Mouse (Mus musculus) embryonic facial prominence, embryonic 15.5 days (tissue): ENCODE results near the gene Svs3b. TPM values are rescaled to one million over a fixed set of nuclear protein-coding genes. Genes with fewer than 3 reads are reported as not detected.
"Not testable (repeated sequence)": the region's sequence is repeated elsewhere in the genome, so short reads cannot be mapped to it uniquely, and the experiment has no call there.

Experiments
- ATAC-seq: fragments of 200-750 bp; cut with Nextera tagmentation; 2 replicates; pipeline ENCODE4 v1.8.0; 2017; ENCODE audit warnings: low read depth, moderate TSS enrichment; ENCODE audit not compliant: insufficient number of reproducible peaks, low FRiP score, low TSS enrichment
- H3K27ac ChIP-seq: fragments of 300-500 bp; sonication (generic); replicated peaks from 2 replicates; pipeline ENCODE4 v1.5.1; 2015; ENCODE audit warnings: mild to moderate bottlenecking, inconsistent platforms
- H3K27me3 ChIP-seq: fragments of 300-500 bp; sonication (generic); 2 replicates; pipeline ENCODE4 v1.6.1; 2015; ENCODE audit warnings: inconsistent platforms
- H3K36me3 ChIP-seq: fragments of 300-500 bp; sonication (generic); 2 replicates; pipeline ENCODE4 v1.6.1; 2015; ENCODE audit warnings: mild to moderate bottlenecking, inconsistent platforms
- H3K4me1 ChIP-seq: fragments of 300-500 bp; sonication (generic); 2 replicates; pipeline ENCODE4 v1.6.1; 2015; ENCODE audit warnings: inconsistent platforms
- H3K4me2 ChIP-seq: fragments of 300-500 bp; sonication (generic); replicated peaks from 2 replicates; pipeline ENCODE4 v1.6.1; 2015; ENCODE audit warnings: mild to moderate bottlenecking, inconsistent platforms
- H3K4me3 ChIP-seq: fragments of 300-500 bp; sonication (generic); replicated peaks from 2 replicates; pipeline ENCODE4 v1.5.1; 2015; ENCODE audit warnings: mild to moderate bottlenecking, inconsistent platforms
- H3K9ac ChIP-seq: fragments of 300-500 bp; sonication (generic); 2 replicates; pipeline ENCODE4 v1.6.1; 2015; ENCODE audit warnings: inconsistent platforms
- H3K9me3 ChIP-seq: fragments of 300-500 bp; sonication (generic); replicated peaks from 2 replicates; pipeline ENCODE4 v1.6.1; 2016; ENCODE audit warnings: inconsistent platforms
- whole genome bisulfite sequencing: fragments of 180-500 bp; shearing (Covaris S2); methylation state at CpG from one replicate; pipeline ENCODE4 v1.1.7; 2015; 5-methylcytosine and 5-hydroxymethylcytosine counted together
- polyA plus RNA-seq: library from polyadenylated mRNA; unstranded; fragments of >200 nt; fragmentation: Nextera tagmentation; extraction: Ambion mirVana; gene quantifications from 2 replicates; pipeline ENCODE4 v1.2.1, GENCODE M21; 2015

The Svs3b gene
- not detected in 2 replicates for polyA plus RNA-seq

- not testable (repeated sequence) for H3K4me1 ChIP-seq, H3K36me3 ChIP-seq, H3K9ac ChIP-seq, H3K9me3 ChIP-seq, H3K4me2 ChIP-seq, ATAC-seq, H3K27ac ChIP-seq, H3K4me3 ChIP-seq, H3K27me3 ChIP-seq
- 81% methylated on average over 1 of the region's 1 CpGs for WGBS
These were observed at the start of gene Svs3b for GRCm38 (mm10) chr2:164256540-164256939. TSS of gene Svs3b (minus strand) at chr2:164256640.

GRCm38 (mm10) chr2:164288968-164289367 is 32.5 kb upstream of the Svs3b start, which contains the start of gene Svs3a:
TSS of gene Svs3a (plus strand) at chr2:164289268.
- H3K9me3 ChIP-seq, H3K27me3 ChIP-seq, H3K27ac ChIP-seq, H3K36me3 ChIP-seq, H3K4me1 ChIP-seq, ATAC-seq, H3K4me2 ChIP-seq, H3K9ac ChIP-seq, H3K4me3 ChIP-seq: not testable (repeated sequence)
- WGBS = 59% methylated on average over 1 of the region's 1 CpGs

- H3K9me3 ChIP-seq = no peaks in the 10 kb centered on the region
- H3K27me3 ChIP-seq = no peaks in the 10 kb centered on the region
- no peak for ATAC-seq
- no peak within 1 kb of the TSS for H3K4me2 ChIP-seq
- no peak within 1 kb of the TSS for H3K27ac ChIP-seq
- no peaks in the 10 kb centered on the region for H3K4me1 ChIP-seq
- no peaks in the 10 kb centered on the region for H3K36me3 ChIP-seq
- no peak within 1 kb of the TSS for H3K4me3 ChIP-seq
- H3K9ac ChIP-seq = no peak within 1 kb of the TSS
- 94% methylated on average over 4 of the region's 4 CpGs for WGBS
These were observed 21.9 kb upstream of the Svs3b start, which contains the start of gene Svs4 for GRCm38 (mm10) chr2:164278359-164278758. TSS of gene Svs4 (minus strand) at chr2:164278459.

GRCm38 (mm10) chr2:164238366-164238765 is 18.1 kb downstream of the Svs3b start, which contains the start of gene Svs2:
TSS of gene Svs2 (minus strand) at chr2:164238466.
- 77% methylated on average over 3 of the region's 3 CpGs for WGBS

GRCm38 (mm10) chr2:164232671-164233070 is 23.8 kb downstream of the Svs3b start:
- Histone ChIP-seq H3K9ac (no peak overlapping the region), H3K9me3 (no peaks in the 10 kb centered on the region), H3K4me3 (no peak overlapping the region), H3K36me3 (no peaks in the 10 kb centered on the region), H3K4me2 (no peak overlapping the region), H3K27ac (no peak overlapping the region), H3K27me3 (no peaks in the 10 kb centered on the region), H3K4me1 (no peaks in the 10 kb centered on the region)
- no peak for ATAC-seq
- WGBS = 86% methylated on average over 8 of the region's 8 CpGs

More at GRCm38 (mm10) chr2:164238366-164238765, 18.1 kb downstream of the Svs3b start, which contains the start of gene Svs2:
- no peak for ATAC-seq
- Histone ChIP-seq H3K27ac (no peak within 1 kb of the TSS), H3K4me1 (no peaks in the 10 kb centered on the region), H3K36me3 (no peaks in the 10 kb centered on the region), H3K9me3 (no peaks in the 10 kb centered on the region), H3K9ac (no peak within 1 kb of the TSS), H3K4me3 (no peak within 1 kb of the TSS), H3K27me3 (no peaks in the 10 kb centered on the region), H3K4me2 (no peak within 1 kb of the TSS)

GRCm38 (mm10) chr2:164228361-164229070 is 27.9 kb downstream of the Svs3b start:
- Histone ChIP-seq H3K9me3 (no peaks in the 10 kb centered on the region), H3K4me1 (no peaks in the 10 kb centered on the region), H3K36me3 (no peaks in the 10 kb centered on the region), H3K27me3 (no peaks in the 10 kb centered on the region), H3K4me2 (no peak overlapping the region), H3K4me3 (no peak overlapping the region), H3K9ac (no peak overlapping the region), H3K27ac (no peak overlapping the region)
- 83% methylated on average over 8 of the region's 8 CpGs for WGBS
- ATAC-seq = no peak

GRCm38 (mm10) chr2:164221522-164221921 is 34.9 kb downstream of the Svs3b start, which contains the start of gene Wfdc15b:
TSS of gene Wfdc15b (minus strand) at chr2:164221660.
- no peaks in the 10 kb centered on the region for H3K27me3 ChIP-seq
- H3K4me1 ChIP-seq = no peaks in the 10 kb centered on the region
- H3K27ac ChIP-seq = no peak within 1 kb of the TSS
- no peak within 1 kb of the TSS for H3K4me3 ChIP-seq
- no peak within 1 kb of the TSS for H3K9ac ChIP-seq
- 69% methylated on average over 11 of the region's 11 CpGs for WGBS
- no peaks in the 10 kb centered on the region for H3K9me3 ChIP-seq
- no peaks in the 10 kb centered on the region for H3K36me3 ChIP-seq
- ATAC-seq = no peak
- H3K4me2 ChIP-seq = no peak within 1 kb of the TSS

- no peak overlapping the region for H3K27ac ChIP-seq
- H3K4me1 ChIP-seq = no peaks in the 10 kb centered on the region
- H3K27me3 ChIP-seq = no peaks in the 10 kb centered on the region
- 82% methylated on average over 9 of the region's 9 CpGs for WGBS
- no peak for ATAC-seq
- no peaks in the 10 kb centered on the region for H3K9me3 ChIP-seq
- H3K36me3 ChIP-seq = no peaks in the 10 kb centered on the region
- no peak overlapping the region for H3K9ac ChIP-seq
- H3K4me2 ChIP-seq = no peak overlapping the region
- no peak overlapping the region for H3K4me3 ChIP-seq
These were observed 37.1 kb downstream of the Svs3b start for GRCm38 (mm10) chr2:164219295-164219694.

GRCm38 (mm10) chr2:164212711-164213110 is 43.7 kb downstream of the Svs3b start:
- H3K9me3 ChIP-seq = no peaks in the 10 kb centered on the region
- 83% methylated on average over 5 of the region's 5 CpGs for WGBS
- no peak for ATAC-seq

GRCm38 (mm10) chr2:164210892-164211291 is 45.5 kb downstream of the Svs3b start:
- 91% methylated on average over 4 of the region's 4 CpGs for WGBS

More at GRCm38 (mm10) chr2:164212711-164213110, 43.7 kb downstream of the Svs3b start:
- Histone ChIP-seq H3K4me1 (no peaks in the 10 kb centered on the region), H3K4me2 (no peak overlapping the region), H3K27ac (no peak overlapping the region), H3K36me3 (no peaks in the 10 kb centered on the region), H3K27me3 (no peaks in the 10 kb centered on the region), H3K4me3 (no peak overlapping the region), H3K9ac (no peak overlapping the region)

GRCm38 (mm10) chr2:164206676-164207075 is 49.8 kb downstream of the Svs3b start:
- H3K36me3 ChIP-seq = no peaks in the 10 kb centered on the region
- no peaks in the 10 kb centered on the region for H3K9me3 ChIP-seq
- H3K9ac ChIP-seq = no peak overlapping the region
- H3K4me3 ChIP-seq = no peak overlapping the region
- no peak for ATAC-seq
- H3K4me2 ChIP-seq = no peak overlapping the region
- H3K27ac ChIP-seq = no peak overlapping the region
- no peaks in the 10 kb centered on the region for H3K4me1 ChIP-seq
- H3K27me3 ChIP-seq = no peaks in the 10 kb centered on the region
- WGBS = 70% methylated on average over 4 of the region's 4 CpGs

More at GRCm38 (mm10) chr2:164210892-164211291, 45.5 kb downstream of the Svs3b start:
- H3K4me2 ChIP-seq = no peak overlapping the region
- no peak overlapping the region for H3K27ac ChIP-seq
- no peaks in the 10 kb centered on the region for H3K9me3 ChIP-seq
- no peak for ATAC-seq
- H3K27me3 ChIP-seq = no peaks in the 10 kb centered on the region
- no peak overlapping the region for H3K9ac ChIP-seq
- H3K36me3 ChIP-seq = no peaks in the 10 kb centered on the region
- no peak overlapping the region for H3K4me3 ChIP-seq
- no peaks in the 10 kb centered on the region for H3K4me1 ChIP-seq

GRCm38 (mm10) chr2:164206011-164206410 is 50.4 kb downstream of the Svs3b start:
- not testable (repeated sequence) for H3K27me3 ChIP-seq, H3K36me3 ChIP-seq, H3K4me2 ChIP-seq, H3K4me3 ChIP-seq, H3K27ac ChIP-seq, H3K9ac ChIP-seq, H3K9me3 ChIP-seq, ATAC-seq, H3K4me1 ChIP-seq
- WGBS = 89% methylated on average over 10 of the region's 10 CpGs
